Mouse (Mus musculus): ENCODE measurements at regions not wholly inside any gene's neighbourhood (a gene's known extent, or its start where the extent isn't known, plus 50 kb on each side); places are given as distances from the start of the nearest gene placed in this dataset.

DNA sequence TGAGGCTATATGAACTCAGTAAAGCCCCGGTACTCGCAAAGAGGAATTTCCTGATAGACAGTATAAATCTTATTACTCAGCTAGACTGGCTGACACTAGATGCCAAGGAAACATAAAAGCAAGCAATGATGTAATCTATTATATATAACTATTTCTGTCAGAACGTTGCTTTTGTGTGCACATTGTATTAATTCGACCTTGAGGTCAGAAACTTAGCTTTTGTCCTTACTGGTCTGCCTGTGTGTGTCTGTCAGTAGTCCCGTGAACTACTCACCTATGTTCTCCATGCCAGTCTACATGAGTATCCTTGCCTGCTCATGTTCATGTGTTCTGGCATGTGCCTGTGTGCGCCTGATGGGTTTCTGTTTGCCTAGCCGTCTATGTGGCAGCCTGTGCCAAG, 70.5 kb downstream of the Tmx1 start:
- DNase-seq: no peak

DNA sequence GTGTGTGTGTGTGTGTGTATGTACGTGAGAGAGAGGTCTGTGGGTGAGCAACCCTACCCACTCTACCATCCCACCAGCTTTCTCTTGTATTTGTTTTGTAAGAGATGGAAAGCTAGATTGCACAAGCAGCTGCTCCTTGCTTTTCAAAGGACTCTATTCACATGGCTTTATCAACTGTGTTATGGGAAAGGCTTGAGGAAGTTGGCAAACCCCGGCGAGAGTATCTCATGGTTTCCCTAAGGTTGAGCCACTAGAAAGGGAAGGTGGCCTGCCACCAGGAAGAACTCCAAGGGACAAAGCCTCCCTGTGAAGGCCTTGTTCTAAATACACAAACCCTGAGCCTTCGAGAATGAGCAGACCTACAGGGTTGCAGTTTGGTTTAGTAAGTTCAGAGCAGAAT, 71.8 kb downstream of the Tmx1 start:
- peak in 1 of 2 experiments; percentile 56 for DNase-seq

DNA sequence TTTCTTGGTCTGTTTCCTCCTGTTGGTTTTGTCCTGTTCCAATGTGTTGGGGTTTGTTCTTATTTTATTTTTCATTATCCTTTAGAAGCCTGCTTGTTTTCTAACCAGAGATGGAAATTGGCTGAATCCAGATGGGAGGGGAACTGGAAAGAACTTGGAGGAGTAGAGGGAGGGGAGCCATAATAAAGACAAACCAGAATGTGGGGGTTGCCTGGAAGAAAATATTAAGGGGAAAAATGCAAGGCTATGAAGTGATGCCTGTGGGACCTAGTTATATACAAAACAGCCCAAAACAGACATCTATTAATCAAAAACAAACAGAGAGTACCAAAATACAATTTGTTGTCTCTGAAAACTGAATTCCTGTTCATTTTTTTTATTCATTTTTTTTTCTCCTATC, 78.8 kb downstream of the Tmx1 start:
- no peak for DNase-seq

DNA sequence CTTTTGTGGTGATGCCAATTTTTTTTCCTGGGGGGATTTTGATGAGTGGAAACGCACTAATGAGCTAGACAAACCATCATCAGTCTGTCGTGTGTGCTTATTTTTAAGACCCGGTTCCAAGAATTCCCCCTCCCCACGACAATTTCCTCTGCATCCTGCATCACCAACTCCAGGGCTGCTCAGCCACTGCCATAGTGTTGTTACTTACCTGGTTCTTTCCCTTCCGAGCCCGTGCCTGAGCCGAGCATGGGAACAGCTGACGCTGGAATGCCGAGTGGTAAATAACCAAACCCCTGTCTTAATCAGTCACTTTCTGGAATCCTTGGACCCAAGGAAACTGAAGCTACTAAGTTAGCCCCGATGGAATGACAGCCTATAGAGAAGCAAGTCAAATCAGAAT, 79.3 kb downstream of the Tmx1 start:
- DNase-seq: no peak

DNA sequence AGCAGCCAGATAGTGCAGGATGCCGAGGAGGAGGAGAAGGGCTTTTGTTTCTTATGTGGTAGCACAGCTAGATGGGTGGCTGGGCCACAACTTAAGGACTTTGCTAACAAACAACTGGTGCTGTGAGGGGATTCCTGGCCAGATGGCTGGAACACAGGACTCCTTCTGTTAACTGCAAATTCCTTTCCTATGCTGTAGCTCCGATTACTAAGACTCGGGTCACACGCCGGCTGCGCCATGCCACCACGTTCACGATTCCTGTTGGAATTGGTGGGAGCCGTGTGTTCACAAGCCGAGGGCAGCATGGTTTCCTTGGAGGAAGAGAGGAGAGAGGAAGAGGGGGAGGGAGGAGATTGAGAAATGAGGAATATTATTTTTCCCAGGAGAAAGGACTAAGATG, 79.9 kb downstream of the Tmx1 start:
- DNase-seq: no peak

DNA sequence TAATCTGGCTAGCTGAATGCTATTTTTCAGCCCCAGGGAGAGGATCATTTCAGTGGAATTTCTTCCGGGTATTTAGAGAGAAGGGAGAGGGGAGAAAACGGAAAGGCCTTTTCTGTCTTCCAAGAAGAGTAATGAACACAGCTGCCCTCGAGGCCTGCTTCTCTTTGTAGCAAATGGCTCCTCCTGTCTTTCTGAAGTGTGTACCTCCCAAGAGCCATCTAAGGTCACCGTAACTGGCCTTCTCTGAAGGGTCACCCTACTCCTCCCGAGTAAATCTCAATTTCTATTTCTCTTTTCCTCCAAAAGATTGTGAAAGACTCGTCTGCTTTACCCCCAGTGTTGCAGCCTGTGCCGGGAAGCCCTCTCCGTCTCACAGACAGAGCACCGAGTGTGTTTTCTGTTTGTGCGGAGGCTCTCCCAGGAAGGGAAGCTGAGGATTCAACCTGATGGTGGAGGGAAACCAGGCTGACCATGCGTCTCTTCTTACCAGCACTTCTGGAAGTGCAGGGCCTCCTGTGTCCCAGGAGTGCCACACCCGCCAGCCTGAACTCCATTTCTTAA, 80.6 kb downstream of the Tmx1 start:
- no peak for DNase-seq

DNA sequence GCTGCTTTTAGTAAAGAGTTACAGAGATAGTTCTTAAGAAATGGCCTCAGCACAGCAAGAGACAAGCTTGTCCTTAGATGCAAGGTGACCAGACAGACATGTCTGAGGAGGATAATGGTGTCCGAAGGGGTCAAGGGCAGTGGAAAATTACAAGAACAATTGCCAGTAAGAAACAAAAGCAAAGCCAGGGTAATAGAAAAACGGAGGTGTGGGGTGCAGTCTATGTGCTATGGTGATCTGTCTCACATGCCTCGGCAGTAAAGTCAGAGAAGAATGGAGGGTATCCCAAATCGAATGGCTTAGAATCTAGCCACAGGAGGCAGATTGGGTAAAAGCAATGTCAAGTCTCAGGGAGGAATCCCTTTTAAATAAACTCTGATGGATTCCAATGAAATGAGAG, 86.2 kb downstream of the Tmx1 start:
- no peak for DNase-seq

DNA sequence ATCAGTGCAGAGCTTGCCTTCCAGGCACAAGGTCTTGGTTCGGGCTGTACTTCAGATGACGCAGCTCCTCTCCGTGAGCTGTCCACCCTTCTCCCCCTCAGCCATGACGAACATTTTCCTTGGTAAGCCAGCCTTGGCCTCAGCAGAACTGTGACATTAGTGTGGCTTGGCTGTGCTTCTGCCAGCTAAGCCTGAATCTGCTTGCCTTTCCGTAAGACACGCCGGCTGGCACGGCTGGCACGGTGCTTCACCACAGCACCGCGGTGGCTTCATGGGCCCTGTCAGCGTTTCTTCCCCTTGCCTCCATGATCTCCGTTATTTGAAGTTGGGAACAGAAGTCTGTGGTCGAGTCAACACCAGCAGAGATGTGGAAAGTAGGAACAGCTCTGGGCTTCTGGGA, 87.0 kb downstream of the Tmx1 start:
- DNase-seq: no peak

DNA sequence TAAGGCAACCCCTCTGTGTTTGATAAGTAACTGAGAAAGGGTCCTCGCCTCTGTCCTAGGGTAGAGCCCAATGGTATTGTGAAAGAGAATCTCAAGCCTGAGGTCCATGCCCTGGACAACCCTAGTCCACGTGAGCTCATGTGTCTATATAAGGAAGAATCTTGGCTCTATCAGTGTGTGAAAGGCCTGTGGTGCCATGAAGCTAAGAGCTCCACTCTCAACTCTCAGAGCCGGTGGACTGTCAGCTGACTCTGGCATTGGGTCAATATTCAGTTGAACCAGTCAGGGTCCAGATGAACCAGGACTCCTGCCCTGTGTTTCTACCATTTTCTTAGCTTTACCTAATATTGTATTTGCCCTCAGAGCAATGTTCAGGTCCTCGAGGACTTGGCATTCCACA, 88.5 kb downstream of the Tmx1 start:
- no peak for DNase-seq

DNA sequence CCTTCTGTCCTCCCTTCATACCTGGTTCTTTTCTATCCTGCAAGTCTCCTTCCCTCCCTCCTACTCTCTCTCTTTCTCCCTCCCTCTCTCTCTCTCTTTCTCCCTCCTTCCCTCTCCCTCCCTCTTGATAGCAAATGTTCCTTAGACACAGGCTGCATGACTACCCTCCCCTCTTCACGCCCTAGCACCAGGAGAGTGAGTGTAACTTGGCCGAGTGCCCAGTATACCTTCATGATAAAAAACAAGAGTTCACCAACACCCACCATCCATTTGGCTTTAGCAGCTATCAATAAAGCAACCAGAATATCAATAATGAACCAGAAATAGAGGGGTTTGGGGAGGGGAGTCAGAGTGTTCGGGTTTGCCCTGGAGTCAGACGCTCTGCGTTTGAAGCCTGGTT, 90.4 kb downstream of the Tmx1 start:
- DNase-seq: no peak

DNA sequence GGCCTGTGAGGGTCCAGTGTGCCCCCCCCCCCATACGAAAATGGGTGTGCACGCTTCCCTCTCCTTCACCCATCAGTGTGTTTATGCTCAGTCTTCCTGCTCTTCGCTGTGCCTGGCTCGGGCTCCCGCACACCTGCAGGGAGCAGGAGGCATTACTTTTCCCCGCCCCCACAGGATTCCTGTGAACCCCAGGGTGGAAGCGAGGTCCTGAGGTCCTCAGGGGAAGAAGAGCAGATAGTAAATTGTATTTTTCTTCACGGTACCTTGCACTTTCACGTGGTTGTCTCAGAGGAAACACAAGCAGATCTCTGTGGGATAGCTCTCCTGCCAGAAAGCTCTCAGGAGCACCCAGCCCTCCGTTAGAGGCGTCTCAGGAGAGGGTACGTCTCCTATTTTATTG, 91.4 kb downstream of the Tmx1 start:
- no peak for DNase-seq

DNA sequence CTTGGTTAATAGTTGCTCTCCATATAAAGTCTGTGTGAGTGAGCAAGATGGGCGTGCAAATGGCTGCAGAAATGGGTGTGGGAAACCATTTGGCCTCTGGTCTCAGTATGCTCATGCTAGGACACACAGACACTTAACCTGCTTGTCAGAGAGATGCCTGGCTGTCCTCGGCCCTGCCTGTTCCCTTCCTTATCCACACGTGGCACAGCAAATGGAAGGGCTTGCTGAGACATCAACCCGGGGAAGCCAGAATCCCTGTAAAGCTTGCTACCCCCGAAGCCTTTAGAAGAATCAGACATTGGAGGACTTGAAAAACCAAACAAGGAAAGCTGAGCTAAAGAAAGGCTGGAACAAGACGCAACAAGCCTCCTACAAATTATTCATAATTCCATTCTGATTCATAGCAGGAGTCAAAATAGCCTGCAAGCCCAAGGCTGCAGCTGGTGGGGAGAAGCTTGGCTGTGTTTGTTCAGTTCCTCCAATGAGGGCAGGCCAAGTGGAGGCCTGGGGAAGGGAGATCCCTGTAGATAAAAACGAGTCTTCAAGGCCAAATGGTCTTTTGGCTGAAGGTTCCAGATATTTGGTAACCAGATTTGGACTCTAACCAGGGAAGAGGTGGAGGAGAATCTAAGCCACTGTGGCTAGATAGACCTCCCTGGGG, 92.1 kb downstream of the Tmx1 start:
- peak; percentile 50 to 58 for DNase-seq

DNA sequence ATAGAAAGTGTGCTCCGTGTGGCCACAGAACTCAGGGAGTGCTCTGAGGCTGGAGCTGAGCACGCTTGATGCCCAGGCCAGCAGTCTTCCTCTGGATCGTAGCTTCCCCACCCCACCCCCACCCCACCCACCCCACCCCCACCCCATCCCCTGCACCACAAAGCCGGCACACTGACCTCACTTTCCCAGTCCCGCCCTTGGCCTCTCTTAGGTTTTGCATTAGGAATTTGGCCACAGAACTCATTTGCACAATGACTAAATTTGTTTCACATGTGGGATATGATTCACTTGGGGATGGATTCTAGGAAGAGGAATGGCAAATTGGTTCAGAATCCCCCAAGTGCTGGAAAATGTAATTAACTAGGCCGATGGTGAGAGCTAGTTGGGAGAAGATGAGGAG, 94.3 kb downstream of the Tmx1 start:
- no peak for DNase-seq

DNA sequence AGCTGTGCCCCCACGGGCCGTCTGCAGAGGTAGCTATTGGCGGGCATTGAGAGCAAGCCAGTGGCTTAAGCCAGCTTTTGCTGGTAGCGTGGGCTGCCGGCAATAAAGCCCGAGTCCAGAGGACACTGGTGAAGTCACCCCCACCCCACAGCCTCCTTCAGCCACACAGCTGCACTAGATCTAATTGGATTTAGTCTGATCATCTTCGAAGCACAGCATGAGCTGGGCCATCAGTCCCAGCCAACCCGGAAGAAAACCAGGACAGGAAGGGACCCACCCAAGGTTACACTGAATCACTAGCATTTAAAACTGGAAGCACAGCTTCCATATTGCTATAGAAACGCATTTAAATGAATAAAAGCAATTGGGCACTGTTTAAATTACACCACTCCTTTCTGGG, 96.4 kb downstream of the Tmx1 start:
- DNase-seq: no peak

DNA sequence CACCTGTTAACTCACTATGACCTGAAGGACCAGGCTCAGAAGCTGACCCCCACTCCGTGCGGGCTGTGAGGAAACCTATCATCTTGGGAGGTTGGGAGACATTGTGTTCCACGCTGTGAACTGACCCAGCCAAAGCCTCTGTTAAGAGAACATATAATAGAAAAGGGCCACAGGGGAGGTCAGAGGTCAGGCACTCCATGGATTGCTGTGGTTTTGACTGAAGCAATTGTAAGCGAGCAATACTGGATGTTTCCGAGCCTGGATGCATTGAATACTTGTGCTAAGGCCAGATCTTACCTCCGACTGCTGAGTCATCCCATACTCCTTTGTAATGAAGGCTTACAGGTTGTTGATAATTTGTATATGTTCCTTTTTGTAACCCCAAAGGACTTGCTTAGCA, 101.0 kb downstream of the Tmx1 start:
- DNase-seq: peak in 1 of 2 experiments; percentile 45

DNA sequence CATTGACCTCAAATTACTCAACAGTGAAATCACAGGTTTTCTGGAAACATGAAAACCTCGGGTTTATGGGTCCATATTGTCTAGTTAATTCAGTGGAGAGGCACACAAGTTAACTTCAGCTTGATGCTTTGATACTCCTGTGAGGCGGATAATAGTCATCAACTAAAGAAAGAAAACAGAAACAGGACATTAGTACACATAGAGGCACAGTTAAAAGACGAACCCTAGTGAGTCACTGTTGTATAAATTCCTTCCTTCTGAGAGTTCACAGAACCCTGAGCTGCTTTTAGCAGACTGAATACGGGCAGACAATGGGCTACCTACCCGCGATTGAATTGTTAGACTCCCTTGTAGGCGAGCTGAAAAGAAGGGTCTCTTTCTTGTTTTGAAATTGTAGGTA, 101.7 kb downstream of the Tmx1 start:
- DNase-seq: no peak

DNA sequence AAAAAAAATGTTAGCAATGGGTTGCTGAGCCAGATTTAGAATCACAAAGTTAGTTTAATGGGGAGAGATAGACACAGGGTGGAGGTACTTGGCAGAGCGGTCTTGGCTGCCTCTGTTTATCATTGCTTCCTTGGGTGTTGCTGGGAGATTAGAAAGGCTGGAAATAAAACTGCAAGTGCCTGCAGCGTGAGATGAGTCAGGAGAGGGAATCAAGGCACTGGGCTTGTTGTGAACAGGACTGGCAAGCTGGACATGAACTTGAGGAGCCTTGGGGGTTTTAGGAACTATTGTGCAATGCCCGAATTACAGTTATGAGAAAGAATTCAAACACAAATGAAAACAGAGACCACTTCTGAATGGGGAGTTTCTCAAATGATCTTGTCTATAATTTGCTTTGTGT, 102.8 kb downstream of the Tmx1 start:
- peak; percentile 73 to 74 for DNase-seq

DNA sequence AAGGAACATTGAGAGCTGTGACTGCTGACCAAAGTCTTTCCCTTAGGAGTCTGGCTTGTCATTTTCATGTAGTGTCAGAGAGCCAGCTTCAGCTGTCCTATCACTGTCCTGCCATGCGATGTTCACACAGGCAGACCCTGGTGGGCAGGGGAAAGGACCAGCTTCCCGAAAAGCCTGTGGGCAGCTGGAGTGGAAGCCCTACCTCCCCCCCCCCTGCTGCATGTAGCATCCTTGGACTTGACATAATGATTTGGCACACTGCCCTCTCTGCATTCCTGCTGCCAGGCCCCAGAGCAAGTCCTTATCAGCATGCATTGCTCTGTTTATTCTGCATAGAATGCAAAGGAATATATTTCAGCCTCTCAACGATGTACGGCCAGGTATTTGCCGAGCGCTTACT, 103.9 kb downstream of the Tmx1 start:
- no peak for DNase-seq

DNA sequence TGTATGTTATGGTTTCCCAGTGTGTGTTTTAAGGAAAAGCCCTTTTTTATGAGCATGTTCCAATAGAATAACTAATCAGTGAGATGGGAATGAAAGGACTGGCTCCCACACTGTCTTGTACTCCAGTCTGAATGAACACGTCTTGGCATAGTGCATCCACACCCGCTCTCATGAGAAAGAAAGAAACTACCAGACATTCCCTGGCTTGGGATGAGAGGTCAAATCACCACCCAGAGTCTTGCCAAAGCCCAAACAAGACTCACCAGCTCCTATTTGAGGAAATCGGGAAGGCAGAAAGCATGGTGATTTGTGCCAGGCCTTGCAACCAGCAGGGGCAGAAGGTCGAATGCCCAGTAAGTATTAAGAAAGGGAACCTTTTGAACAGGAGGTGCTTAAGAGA, 110.6 kb downstream of the Tmx1 start:
- no peak for DNase-seq

DNA sequence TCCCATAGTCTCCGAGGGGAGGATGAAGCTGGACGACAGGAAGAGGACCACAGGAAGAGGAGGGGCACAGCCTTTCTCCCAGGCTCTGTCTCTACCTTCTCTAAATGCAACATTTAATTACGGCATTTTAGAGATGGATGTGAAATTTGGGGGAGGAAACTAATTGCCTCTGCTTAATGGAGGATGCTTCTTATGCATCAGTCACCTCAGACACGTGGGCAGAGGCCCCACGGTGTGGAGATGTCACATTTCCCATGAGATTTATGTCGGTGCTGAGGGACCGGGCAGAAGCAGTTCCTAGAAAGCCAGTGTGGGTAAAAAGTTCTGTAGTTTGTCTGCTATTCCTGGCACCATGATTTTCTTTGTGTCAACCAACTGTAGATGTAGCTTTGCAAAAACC, 122.8 kb downstream of the Tmx1 start:
- no peak for DNase-seq

DNA sequence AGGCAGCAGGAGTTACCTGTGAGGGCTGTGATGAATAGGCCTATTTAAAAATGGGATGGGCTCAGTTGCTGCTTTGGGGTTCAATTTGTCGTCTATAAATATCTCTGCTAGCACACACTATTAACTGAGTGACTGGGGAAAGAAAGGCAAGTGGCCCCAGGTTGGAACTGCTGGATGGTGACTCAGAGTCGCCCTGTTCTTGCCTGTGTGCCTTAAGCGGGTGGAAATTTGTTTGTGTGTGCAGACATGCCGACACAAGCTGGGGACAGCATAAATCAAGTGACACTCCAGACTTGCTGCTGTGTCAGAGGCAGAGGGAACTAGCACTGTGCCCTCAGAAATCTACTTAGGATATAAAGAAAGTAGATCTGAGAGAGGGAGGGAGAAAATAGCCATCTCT, 124.9 kb downstream of the Tmx1 start:
- DNase-seq: no peak

DNA sequence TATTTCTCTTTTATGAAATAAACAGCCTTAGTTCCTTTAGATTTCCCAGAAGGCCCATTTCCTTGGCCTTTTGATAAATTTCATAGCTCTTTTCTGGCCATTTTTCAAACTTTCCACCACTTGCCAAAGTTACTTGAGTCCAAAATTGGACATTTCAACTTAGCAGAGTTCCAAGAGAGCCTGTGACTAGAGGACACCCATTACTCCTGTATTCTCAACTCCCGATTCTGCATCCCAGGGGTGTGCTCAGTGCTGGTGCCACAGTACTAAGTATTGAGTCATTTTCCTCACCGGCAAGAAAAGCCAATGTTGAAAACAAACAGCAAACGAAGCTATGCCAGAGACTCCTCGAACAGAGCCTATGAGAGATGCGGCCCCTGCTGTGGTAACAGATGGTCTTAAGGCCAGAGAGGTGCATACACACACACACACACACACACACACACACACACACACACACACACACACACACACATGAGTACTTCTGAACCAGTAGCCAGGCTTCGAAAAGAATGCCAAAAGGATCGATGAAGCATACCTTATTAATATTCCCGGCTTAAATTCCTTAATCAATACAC, 126.5 kb downstream of the Tmx1 start:
- no peak for DNase-seq

DNA sequence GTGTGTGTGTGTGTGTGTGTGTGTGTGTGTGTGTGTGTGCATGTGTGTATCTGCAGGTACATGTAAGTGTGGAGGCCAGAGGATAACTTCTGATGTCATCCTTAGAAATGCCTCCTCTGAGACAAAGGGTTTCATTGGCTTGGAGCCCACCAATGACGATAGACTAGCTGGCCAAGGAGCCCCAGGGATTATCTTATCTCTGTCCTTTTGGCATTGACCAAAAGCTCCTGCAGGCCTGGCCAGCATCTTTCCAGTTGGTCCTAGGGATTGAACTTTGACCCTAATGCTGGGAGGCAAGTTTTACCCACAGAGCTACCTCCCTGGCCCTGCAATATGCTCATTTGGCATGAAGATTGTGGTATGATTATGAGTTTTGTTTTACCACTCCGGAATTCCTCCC, 133.3 kb downstream of the Tmx1 start:
- DNase-seq: no peak

DNA sequence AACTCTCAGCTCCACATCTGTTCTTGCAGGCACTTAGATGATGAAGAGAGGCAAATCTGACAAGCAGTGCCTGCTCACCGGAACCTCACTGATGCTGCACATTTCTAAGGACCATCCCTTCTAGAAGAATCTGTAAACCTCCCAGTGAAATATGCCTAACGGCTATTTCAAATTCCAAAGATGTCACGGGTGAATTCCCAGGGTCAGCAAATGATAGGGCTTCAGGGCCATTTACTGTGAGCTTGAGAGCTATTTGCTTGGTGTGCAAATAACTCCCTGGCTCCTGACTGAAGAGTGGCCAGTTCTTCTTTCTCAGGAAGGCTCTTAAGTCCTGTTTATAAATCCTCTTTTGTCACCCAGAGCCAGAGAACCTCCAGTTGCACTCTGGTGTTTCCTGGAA, 135.3 kb downstream of the Tmx1 start:
- DNase-seq: peak; percentile 22 to 38

DNA sequence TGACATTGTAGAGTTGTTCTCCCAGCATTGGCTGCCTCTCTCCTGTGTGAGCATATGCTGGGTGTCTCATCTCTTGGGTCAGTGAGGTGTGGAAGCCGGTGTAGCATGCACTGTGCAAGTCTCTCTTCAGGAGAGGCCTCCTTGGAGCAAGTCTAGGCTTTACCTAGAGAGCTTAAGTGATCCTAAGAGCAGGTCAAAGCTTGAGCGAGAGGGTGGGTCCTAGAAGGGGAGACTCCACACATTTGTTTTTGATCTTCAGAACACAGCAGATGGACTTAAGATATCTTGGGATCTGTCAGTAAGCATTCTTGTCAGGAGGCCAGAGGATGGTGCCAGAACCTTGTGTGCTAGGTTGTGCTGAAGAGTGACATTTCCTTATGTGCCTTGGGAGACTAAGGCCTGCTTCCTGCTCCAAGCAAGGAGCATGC, 136.4 kb downstream of the Tmx1 start:
- peak; percentile 67 to 76 for DNase-seq

Measured in lung, adult 18-20 months (tissue).